Mouse (Mus musculus): ENCODE measurements around the gene Hnrnpk.
"Not testable (repeated sequence)": the region's sequence is repeated elsewhere in the genome, so short reads cannot be mapped to it uniquely, and the experiment has no call there.

DNA sequence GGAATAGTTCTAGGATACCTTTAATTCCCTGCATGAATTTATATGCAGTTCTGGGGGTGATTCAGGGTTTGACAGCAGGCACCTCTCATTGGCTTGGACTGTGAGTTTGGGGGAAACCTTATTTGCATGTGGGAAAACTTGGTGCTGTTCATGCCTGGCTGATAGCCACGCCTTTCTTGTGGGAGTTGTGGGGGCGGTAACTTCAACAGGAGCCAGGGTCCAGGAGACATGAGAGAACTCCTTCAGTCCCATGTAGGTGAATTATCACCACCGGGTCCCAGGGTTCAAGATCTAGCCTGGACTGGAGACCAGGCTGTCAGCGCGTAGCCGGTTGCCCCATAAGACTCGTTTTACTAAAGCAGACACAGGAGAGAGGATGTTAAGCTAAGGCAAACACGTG is 38.0 kb downstream of the Hnrnpk start:
- not testable (repeated sequence) for TF ChIP-seq CTCF (conservative IDR thresholded peaks at IDR 0.05; ENCODE audit: insufficient read depth, insufficient read length, low read depth, low read length); POLR2A (IDR thresholded peaks at IDR 0.05; ENCODE audit: low read depth, low read length)
